Mouse (Mus musculus) layer of hippocampus, postnatal 25 days (tissue): Measurements from ENCODE around the gene Esrp2. TPM values are rescaled to one million over a fixed set of nuclear protein-coding genes. Genes with fewer than 3 reads are reported as not detected.

ENCODE experiments used
- DNase-seq, 2 experiments: peaks; one replicate each; pipeline ENCODE4 v3.0.0; 2022; ENCODE audit warnings: mixed read lengths in 2 of 2, low spot score in 1 of 2; ENCODE audit errors: extremely low spot score in 1 of 2
- total RNA-seq, 2 experiments: library from RNA; stranded (reverse); gene quantifications; 2 replicates each; pipeline ENCODE4 v1.2.3; 2021

Gene Esrp2
- total RNA-seq, 2 experiments from 2014 or later: 0.07 TPM; not detected in 1

DNA sequence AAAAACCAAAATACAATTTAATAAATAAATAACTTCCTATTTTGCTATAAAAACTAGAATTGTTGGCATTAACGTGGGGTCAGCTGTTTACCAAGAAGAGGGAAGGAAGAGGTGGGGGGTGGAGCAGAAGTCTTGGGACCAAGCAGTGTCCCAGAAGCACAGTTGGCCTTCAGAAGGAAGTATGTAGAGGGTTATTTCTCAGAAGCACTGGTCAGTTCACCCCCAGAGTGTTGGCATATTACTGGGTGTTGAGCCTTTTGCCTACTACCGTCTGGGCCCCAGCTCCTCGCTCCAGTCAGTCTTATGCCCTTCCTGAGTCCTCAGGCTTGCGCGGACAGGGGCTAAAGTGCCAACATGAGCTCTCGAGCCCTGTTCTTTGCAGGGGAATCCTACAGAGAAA is 12.3 kb upstream of the Esrp2 start:
- no peak for DNase-seq

DNA sequence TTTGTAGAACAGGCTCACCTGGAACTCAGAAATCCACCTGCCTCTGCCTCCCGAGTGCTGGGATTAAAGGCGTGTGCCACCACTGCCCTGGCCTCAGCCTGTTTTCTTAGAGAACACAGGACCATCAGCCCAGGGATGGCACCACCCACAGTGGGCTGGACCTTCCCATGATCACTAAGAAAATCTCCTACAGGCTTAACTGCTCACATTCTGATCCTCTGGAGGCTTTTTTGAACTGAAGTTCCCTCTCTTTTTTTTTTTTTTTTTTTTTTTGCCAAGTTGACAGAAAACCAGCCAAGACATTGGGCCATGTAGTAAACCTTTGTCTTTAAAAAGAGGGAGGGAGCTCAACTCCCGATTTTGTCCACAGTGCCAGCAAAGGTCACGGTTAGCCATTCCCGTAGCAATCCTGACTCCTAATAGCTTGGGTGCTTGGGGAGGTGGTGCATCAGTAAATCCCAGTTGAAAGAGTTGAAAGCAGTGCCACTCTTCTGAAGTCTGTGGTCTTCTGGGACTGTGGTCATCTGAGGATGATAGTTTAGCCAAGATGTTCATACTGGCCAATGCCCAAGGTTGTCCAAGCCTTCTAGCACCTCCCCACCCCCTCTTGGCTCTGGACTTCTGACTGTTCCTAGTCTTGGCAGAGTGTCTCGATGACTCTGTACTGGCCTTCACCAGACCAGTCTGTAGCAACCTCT is 11.2 kb upstream of the Esrp2 start:
- no peak for DNase-seq

GRCm38 (mm10) chr8:106146014-106146413 is 9.2 kb upstream of the Esrp2 start:
- no peak for DNase-seq

DNA sequence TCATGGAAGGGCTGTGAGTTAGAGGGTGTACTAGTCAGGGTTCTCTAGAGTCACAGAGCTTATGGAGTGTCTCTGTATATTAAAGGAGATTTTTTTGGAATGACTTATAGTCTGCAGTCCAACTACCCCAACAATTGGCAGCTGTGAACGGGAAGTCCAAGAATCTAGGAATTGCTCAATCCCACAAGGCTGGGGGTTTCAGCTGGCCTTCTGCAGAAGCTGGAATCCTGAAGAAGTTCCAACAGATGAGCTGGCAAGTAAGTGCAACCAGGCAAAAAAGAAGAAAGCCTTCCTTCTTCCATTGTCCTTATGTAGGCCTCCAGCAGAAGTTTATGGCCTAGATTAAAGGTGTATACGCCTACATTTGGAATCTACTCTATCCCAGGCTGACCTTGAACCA is 8.6 kb upstream of the Esrp2 start:
- no peak for DNase-seq

- peak; percentile 77 to 92 for DNase-seq
Measured at GRCm38 (mm10) chr8:106140769-106141168, 4.0 kb upstream of the Esrp2 start.

DNA sequence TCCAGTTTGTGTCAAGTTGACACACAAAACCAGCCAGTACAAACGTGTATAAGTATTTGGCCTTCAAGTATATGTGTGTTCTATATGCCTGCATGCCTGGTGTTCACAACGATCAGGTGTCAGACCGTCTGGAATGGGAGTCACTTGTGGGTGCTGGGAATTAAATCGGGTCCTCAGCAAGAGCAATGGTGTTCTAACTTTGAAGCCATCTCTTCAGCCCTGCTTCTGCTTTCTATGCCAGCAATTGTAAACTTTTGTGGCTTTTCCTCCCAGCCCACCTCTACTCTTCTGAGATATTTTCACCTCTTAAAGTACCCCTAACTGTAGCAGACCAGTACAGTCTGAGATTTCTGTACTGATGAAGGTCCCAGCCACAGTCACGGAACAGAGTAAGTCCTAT is 3.4 kb upstream of the Esrp2 start:
- DNase-seq: no peak

- no peak for DNase-seq
Measured at GRCm38 (mm10) chr8:106138616-106139015, 1.8 kb upstream of the Esrp2 start.

- peak in 1 of 2 experiments; percentile 36 for DNase-seq
Measured at GRCm38 (mm10) chr8:106137906-106138477, 1.2 kb upstream of the Esrp2 start.

DNA sequence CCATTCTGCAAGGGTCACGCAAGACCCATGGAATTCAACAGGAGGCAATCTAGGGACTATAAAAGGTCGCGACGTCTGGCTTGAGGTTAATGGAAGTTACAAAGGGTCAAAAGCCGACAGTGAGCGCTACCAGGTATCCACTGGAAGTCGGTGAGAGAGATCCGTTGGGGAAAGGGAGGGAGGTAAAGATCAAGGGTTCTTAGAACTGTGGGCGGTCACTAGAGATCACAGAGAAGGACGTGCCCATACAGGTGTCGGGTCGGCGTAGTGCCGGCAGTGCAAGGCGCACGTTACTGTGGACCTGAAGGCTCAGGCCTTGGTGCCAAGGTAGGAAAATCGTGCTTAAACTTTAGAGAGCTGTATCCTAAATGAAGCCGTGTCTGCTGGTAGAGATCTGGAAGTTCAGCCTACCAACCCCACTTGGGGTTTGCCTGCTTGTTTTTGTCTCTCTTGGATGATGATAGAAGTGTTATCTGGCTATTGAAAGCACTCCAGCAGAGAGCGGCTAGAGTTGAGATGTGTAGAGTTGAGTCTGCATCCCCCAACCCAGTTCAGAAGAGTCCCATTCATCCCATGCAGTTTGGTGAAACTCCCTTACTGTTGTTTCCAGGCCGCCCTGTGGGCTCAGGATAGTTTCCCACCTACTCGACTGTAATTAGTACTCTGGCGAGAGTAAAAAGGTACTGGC is 588 bp upstream of the Esrp2 start:
- no peak for DNase-seq

DNA sequence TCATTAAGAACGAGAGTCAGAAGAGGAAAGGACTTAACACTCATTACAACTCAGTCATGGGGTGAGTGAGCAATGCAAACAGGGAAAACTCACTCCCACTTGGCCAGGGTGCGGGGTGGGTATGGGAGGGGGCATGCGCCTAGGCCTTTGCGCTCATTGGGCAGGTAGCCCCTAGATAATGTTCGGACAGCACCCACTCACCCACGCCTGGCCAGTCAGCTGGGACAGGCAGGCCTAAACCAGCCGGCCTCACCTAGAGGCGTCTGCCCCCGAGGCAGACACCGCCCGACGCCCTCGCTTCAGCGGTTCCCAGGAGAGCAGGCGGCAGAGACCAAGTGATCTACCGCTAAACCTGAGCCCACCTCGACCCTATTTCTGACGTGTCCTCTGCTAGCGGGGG is 1.1 kb downstream of the Esrp2 start:
- DNase-seq: no peak

GRCm38 (mm10) chr8:106134751-106135571 is 1.8 kb downstream of the Esrp2 start:
- DNase-seq: no peak

DNA sequence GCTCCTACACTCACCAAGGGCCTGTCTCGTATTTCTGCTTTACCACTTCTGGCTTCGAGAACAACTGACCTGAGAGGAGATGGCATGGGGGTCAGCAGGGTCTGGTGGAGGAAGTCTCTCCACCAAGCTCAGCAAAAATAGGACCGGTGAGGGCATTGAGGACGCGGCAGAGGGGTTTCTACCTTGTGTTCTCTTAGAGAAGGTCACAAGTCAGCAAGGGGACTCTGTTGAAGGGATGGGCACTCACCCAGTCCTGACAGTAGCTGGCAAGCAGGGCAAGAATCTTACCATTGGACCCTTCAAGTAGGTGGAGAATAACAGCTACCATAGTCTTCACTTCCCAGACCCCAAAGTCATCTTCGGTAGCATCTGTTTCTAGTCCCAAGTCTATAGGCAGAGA is 2.8 kb downstream of the Esrp2 start:
- no peak for DNase-seq

- no peak for DNase-seq
Measured at GRCm38 (mm10) chr8:106133526-106133925, 3.2 kb downstream of the Esrp2 start.

DNA sequence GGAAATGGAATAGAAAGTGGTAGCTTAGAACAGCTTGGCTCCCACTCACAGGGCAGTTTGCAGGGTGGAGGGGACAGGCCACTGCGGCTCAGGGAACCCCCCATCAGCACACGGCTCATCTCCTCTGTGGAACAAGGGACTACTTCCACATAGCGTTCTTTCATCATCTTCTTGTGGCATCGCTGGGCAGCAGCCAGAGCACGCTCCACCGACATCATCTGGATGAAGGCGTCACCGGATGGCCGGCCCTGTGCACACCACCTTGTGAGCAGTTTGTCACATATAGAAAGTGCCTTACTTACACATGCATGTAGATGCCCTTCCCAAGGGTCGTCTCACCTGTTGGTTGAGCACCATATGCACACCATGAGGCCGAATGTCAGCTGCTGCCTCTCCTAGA is 4.4 kb downstream of the Esrp2 start:
- no peak for DNase-seq

GRCm38 (mm10) chr8:106131488-106132222 is 5.1 kb downstream of the Esrp2 start:
- no peak for DNase-seq

GRCm38 (mm10) chr8:106131021-106131420 is 5.8 kb downstream of the Esrp2 start:
- no peak for DNase-seq

GRCm38 (mm10) chr8:106130505-106130904 is 6.3 kb downstream of the Esrp2 start:
- no peak for DNase-seq

- DNase-seq: no peak
Measured at GRCm38 (mm10) chr8:106129997-106130396, 6.8 kb downstream of the Esrp2 start.

DNA sequence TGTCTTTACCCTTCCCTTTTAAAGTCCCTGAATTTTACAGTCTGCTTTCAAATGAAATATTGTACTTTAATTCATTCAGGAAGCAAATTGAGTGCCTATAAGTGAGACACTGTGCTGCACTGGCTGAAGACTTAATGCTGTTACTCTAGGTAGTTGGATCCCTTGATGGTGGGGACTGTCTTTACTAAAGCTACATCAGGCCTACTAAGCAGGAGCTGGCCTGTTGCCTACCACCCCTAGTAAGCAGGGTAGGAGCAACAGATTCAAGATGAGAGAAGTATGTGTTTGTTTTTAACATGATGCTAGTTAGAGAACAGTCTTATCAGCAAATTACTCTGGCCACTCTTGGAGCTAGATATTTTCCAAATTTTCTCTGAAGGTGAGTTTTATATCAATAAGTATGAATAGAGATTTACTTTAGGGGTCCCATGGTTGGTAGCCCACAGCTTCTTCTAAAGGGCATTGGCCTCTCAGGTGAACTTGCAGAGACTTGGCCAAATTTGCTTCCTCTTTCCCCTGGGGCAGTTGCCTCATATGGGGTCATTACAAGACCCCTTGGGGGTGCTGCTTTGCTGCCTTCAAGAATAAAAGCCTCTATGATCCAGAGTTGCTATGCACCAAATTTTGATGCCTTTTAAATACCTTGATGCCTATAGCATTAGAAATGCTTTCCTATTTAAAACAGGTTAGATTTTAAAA is 7.4 kb downstream of the Esrp2 start:
- DNase-seq: no peak
